Mouse (Mus musculus) ES-Bruce4 (cell line): Measurements from ENCODE around the gene Tmprss12. TPM values are rescaled to one million over a fixed set of nuclear protein-coding genes. Genes with fewer than 3 reads are reported as not detected.
"Not testable (repeated sequence)": the region's sequence is repeated elsewhere in the genome, so short reads cannot be mapped to it uniquely, and the experiment has no call there.

ENCODE experiments used
- H3K27ac ChIP-seq: 2 replicates; pipeline ENCODE4 v1.5.1; 2012; ENCODE audit warnings: low read length, inconsistent platforms; ENCODE audit not compliant: insufficient read depth
- H3K27me3 ChIP-seq: 2 replicates; pipeline ENCODE4 v1.6.1; 2012; ENCODE audit warnings: mild to moderate bottlenecking, low read length, inconsistent platforms; ENCODE audit not compliant: control insufficient read depth, poor library complexity, insufficient read depth, severe bottlenecking
- H3K36me3 ChIP-seq: 2 replicates; pipeline ENCODE4 v1.6.1; 2012; ENCODE audit warnings: inconsistent platforms, mild to moderate bottlenecking, low read length, moderate library complexity; ENCODE audit not compliant: control insufficient read depth, poor library complexity, insufficient read depth, severe bottlenecking
- H3K4me1 ChIP-seq: one replicate; pipeline ENCODE4 v1.8.1; 2011; ENCODE audit warnings: low read length; ENCODE audit not compliant: control insufficient read depth, insufficient read depth
- H3K4me3 ChIP-seq: 2 replicates; pipeline ENCODE4 v1.5.1; 2011; ENCODE audit warnings: low read depth, mild to moderate bottlenecking, low read length
- H3K9ac ChIP-seq: 2 replicates; pipeline ENCODE4 v1.6.1; 2012; ENCODE audit warnings: low read depth, mild to moderate bottlenecking, inconsistent platforms; ENCODE audit not compliant: poor library complexity, severe bottlenecking
- H3K9me3 ChIP-seq: replicated peaks from 2 replicates; pipeline ENCODE4 v1.6.1; 2012; ENCODE audit warnings: mild to moderate bottlenecking, low read length, inconsistent platforms; ENCODE audit not compliant: control insufficient read depth, poor library complexity, insufficient read depth, severe bottlenecking
- CTCF ChIP-seq: IDR thresholded peaks from one replicate; pipeline ENCODE4 v1.8.1; 2011; ENCODE audit warnings: low read depth, low read length
- EP300 ChIP-seq: IDR thresholded peaks from 2 replicates; pipeline ENCODE4 v1.6.1; 2011; ENCODE audit warnings: low read depth, low read length; ENCODE audit not compliant: insufficient read depth
- POLR2A ChIP-seq: IDR thresholded peaks from one replicate; pipeline ENCODE4 v1.8.1; 2011; ENCODE audit warnings: low read length; ENCODE audit not compliant: insufficient read depth
- polyA plus RNA-seq: library from polyadenylated mRNA; stranded (reverse); fragments of >200 nt; gene quantifications from 2 replicates; pipeline ENCODE4 v1.2.4, GENCODE M21; 2011; ENCODE audit warnings: low read depth; ENCODE audit not compliant: missing spikeins, insufficient read depth, insufficient read length

The Tmprss12 gene
- polyA plus RNA-seq, 1 experiment: 3.2 TPM

- peak overlapping the region; percentile 73 for H3K9ac ChIP-seq
- peaks cover 16% of the 10 kb centered on the region for H3K9me3 ChIP-seq
- H3K27me3 ChIP-seq: no peaks in the 10 kb centered on the region
- TF ChIP-seq CTCF: no peak
- TF ChIP-seq POLR2A: no peak
- peak; percentile 78; the same call in 1 of the 2 replicates for TF ChIP-seq EP300
- H3K4me3 ChIP-seq: peak overlapping the region; percentile 34
- 0 out of 2 replicates have a peak overlapping the region, but pooled peaks have one; percentile 38 for H3K27ac ChIP-seq
- H3K36me3 ChIP-seq: no peaks in the 10 kb centered on the region
- no peaks in the 10 kb centered on the region for H3K4me1 ChIP-seq
These were observed 9.2 kb upstream of the Tmprss12 start for GRCm38 (mm10) chr15:100271411-100271810.

- not testable (repeated sequence) for H3K27me3 ChIP-seq, H3K9me3 ChIP-seq, H3K36me3 ChIP-seq, H3K4me3 ChIP-seq, H3K9ac ChIP-seq, H3K4me1 ChIP-seq
- peak overlapping the region; percentile 80 for H3K27ac ChIP-seq
- peak; percentile 94 for TF ChIP-seq EP300
These were observed 6.8 kb upstream of the Tmprss12 start for GRCm38 (mm10) chr15:100273791-100274308.

GRCm38 (mm10) chr15:100274790-100275559 lies 5.7 kb upstream of the Tmprss12 start:
- Histone ChIP-seq H3K9ac (no peak overlapping the region), H3K27ac (peak overlapping the region; percentile 98), H3K4me1 (peaks cover 2% of the 10 kb centered on the region), H3K27me3 (no peaks in the 10 kb centered on the region), H3K9me3 (no peaks in the 10 kb centered on the region; the same call in 1 of the 2 replicates), H3K36me3 (no peaks in the 10 kb centered on the region), H3K4me3 (no peak overlapping the region)
- TF ChIP-seq CTCF: no peak
- TF ChIP-seq EP300: peak; percentile 90
- TF ChIP-seq POLR2A: no peak

GRCm38 (mm10) chr15:100276403-100276802 lies 4.2 kb upstream of the Tmprss12 start:
- H3K4me1 ChIP-seq: peaks cover 2% of the 10 kb centered on the region
- H3K27me3 ChIP-seq: no peaks in the 10 kb centered on the region
- no peak overlapping the region for H3K4me3 ChIP-seq
- TF ChIP-seq POLR2A (no peak), CTCF (no peak), EP300 (no peak)
- H3K36me3 ChIP-seq: no peaks in the 10 kb centered on the region
- peak overlapping the region; percentile 28; the same call in 1 of the 2 replicates for H3K9ac ChIP-seq
- peak overlapping the region; percentile 98 for H3K27ac ChIP-seq
- H3K9me3 ChIP-seq: no peaks in the 10 kb centered on the region; the same call in 1 of the 2 replicates

GRCm38 (mm10) chr15:100277586-100277985 lies 3.1 kb upstream of the Tmprss12 start:
- Histone ChIP-seq H3K27ac (peak overlapping the region; percentile 76; the same call in 1 of the 2 replicates), H3K4me1 (peaks cover 2% of the 10 kb centered on the region), H3K9ac (peak overlapping the region; percentile 51; the same call in 1 of the 2 replicates), H3K4me3 (no peak overlapping the region), H3K36me3 (no peaks in the 10 kb centered on the region), H3K9me3 (no peaks in the 10 kb centered on the region; the same call in 1 of the 2 replicates), H3K27me3 (no peaks in the 10 kb centered on the region)
- TF ChIP-seq POLR2A: no peak
- TF ChIP-seq EP300: no peak
- TF ChIP-seq CTCF: no peak

- TF ChIP-seq POLR2A (no peak), CTCF (no peak), EP300 (no peak)
- Histone ChIP-seq H3K27ac (no peak overlapping the region), H3K27me3 (no peaks in the 10 kb centered on the region), H3K9me3 (no peaks in the 10 kb centered on the region), H3K36me3 (no peaks in the 10 kb centered on the region), H3K4me1 (no peaks in the 10 kb centered on the region), H3K4me3 (no peak overlapping the region), H3K9ac (no peak overlapping the region)
These were observed 8.3 kb downstream of the Tmprss12 start for GRCm38 (mm10) chr15:100288980-100289379.
